Mouse (Mus musculus): ENCODE results near the gene Entpd6.

The Entpd6 gene

DNA sequence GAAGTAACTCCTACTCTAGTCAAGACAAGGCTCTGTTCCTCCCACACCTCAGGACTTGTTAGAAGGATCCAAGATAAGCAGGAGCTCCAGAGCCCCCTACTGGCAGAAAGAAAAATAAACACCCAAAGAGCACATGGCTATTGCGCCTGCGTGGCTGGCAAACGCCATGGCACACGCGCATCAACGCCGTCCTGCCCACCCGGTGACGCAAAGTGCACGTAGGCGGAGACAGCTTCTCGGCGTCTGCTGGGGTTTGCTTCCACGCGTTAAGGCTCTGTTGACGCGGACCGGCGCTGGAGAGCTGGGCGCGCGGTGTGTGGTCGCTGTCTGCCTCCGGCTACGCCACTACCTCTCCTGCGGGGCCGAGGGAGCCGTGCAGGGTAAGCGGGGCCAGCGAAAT is at the start of gene Entpd6:
Gene Entpd6 (plus strand): TSS at position 189 of the 400 bp plus-strand sequence.
- CTCF ChIA-PET = interaction anchor here (0.5 to 3.2 kb wide), 32 partner anchors 9 to 438 kb away, joined by 3 to 34 read pairs (median 4); partner anchors contain the start of genes Nanp (in 1 of the 4), Ninl (in 1 of the 4) and Vsx1 (in 1 of the 4)
- POLR2A ChIA-PET = interaction anchor here (0.6 to 3.4 kb wide), 40 partner anchors 11 to 438 kb away, joined by 3 to 20 read pairs (median 4); partner anchors contain the start of genes Acss1 (in 2 of the 4), Abhd12 (in 1 of the 4), Nanp (in 1 of the 4) and Ninl (in 1 of the 4)

DNA sequence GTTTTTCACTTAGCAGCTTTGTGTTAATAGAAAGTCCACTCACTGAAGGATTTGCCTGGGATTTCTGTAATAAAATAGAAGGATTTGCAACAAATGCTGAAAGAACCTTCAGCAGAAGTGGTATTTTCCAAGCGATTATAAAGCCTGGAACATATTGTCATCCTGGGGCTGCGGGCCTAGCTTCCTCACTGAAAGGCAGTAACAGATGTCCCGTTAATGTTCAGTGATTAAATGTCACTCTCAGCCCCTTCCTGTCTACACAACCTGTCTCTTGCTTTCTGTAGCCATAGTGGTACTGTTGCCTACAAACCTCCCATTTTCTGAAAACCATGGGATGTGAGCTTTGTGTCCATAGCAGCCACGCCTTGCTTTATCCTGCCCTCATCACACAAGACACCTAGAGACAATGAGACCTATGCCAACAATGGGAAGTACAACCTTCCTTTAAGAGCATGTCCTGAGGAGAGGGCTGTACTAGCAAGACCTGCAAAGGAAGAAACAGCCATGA is 36.6 kb upstream of the Entpd6 start:
- POLR2A ChIA-PET = interaction anchor here in 2 of 4 experiments (1.0 to 1.1 kb wide), 2 partner anchors 23 to 52 kb away, joined by 3 read pairs; no protein-coding TSS in a partner anchor
- CTCF ChIA-PET = interaction anchor here in 1 of 4 experiments (1.0 kb wide), 1 partner anchor 37 kb away, joined by 3 read pairs; no protein-coding TSS in a partner anchor

DNA sequence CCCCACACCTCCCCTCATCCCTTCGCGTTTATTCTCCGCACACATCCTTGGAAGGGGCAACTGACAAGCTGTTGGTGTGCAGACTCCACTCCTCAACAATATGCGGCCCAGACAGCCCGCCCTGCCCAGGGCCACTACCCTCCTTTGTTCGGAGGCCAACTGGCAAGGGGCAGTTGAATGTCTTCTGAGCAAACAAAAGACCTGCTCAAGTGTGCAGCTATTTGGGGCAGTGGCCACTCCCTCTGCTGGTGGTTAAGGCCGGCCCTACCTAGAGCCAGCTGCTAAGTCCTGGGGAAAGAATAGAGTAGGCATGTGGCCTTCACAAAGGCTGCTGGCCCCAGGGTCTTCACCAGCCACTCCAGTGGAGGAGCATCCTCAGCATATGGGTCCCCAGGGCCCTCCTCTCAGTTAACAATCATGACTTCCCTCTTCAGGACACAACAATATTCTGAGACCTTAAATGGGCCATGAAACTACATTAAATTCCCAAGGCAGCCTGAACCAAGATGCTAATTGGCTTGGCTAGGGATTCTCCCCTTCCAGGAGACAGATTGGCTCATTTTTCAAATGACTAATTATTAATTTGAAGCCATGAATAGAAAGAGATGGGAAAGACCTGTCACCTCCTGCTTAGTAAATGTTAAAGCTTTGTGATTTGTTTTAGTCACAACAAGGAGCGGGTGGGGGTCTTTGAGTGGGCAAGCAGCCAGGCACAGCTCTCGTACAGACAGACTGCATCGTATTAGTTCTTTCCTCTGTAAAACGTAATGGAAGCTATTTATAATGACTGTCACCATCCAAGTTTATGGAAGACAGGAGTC is 12.9 kb upstream of the Entpd6 start:
- CTCF ChIA-PET = interaction anchor here (0.7 to 3.8 kb wide), 8 partner anchors 12 to 1393 kb away, joined by 3 to 22 read pairs (median 4); partner anchors contain the start of gene Entpd6 (in 2 of the 4)
- POLR2A ChIA-PET = interaction anchor here in 3 of 4 experiments (0.6 to 3.0 kb wide), 26 partner anchors 8 to 173 kb away, joined by 3 to 18 read pairs (median 4); partner anchors contain the start of genes Entpd6 (in 2 of the 3), Abhd12 (in 1 of the 3) and Apmap (in 1 of the 3)

- ChIA-PET POLR2A (interaction anchor here in 3 of 4 experiments (0.7 to 3.0 kb wide), 8 partner anchors 10 to 557 kb away, joined by 3 to 18 read pairs (median 4); partner anchors contain the start of genes Entpd6 (in 2 of the 3), Abhd12 (in 1 of the 3), Acss1 (in 1 of the 3) and Gm14139 (in 1 of the 3)), CTCF (interaction anchor here in 1 of 4 experiments (3.8 kb wide), 1 partner anchor 10 kb away, joined by 22 read pairs; the partner anchor contains the start of gene Entpd6)
Observed at GRCm38 (mm10) chr2:150737881-150738280, 11.0 kb upstream of the Entpd6 start.

DNA sequence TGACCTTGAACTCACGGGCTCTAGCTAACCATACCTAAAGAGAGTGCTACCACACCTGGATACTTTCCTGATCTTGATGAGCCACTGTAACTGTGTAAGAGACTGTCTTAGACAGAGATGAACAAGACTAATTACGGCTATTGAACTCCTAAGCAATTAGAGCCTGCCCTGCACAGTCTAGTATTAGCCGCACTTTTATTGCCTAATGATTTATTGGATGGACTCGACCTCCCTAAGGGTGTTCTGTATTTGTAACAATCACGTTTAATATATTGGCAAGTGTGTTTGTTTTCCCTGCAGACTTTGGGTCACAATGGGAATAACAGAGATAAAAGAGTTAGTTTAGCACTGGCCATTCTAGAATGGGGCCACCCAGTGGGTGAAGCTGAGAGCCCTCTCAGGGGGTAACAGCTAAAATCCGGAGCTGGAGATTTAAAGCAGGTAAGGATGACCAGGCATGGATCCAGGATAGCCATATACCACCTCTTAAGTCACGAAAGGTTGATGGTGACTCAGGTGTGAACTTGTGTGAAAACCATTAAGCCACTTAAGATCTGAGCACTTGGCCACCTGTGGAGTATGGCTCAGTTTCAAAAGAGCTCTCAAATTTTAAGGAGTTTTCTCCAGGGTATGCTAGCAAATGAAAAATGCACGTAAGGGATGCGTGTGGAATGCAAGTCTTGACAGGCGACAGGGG is 8.5 kb upstream of the Entpd6 start:
- CTCF ChIA-PET = interaction anchor here in 2 of 4 experiments (1.5 to 1.8 kb wide), 3 partner anchors 9 to 62 kb away, joined by 4 to 5 read pairs (median 5); partner anchors contain the start of gene Entpd6 (in 1 of the 2)
- POLR2A ChIA-PET = interaction anchor here in 2 of 4 experiments (0.6 to 1.4 kb wide), 2 partner anchors 40 to 291 kb away, joined by 4 to 9 read pairs; no protein-coding TSS in a partner anchor

DNA sequence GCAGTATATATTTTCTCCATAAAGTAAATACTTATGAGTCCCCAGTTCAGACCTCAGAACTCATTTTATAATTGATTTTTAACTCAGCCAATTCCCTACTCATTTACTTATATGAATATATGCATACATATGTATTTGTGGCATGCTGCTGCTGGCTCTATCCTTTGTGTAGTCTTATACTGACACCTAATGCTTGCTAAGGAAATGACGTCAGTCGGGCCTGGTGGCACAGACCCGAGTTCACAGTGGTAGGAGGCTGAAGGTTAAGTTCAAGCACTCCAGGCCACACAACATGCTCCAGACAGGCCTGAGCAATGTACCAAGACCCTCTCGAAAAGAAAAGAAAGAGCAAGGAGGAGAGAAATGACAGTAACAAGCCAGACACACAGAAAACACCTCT is 7.4 kb upstream of the Entpd6 start:
- ChIA-PET CTCF (interaction anchor here in 3 of 4 experiments (0.6 to 1.8 kb wide), 3 partner anchors 20 to 63 kb away, joined by 4 to 6 read pairs (median 4); no protein-coding TSS in a partner anchor), POLR2A (interaction anchor here in 1 of 4 experiments (1.4 kb wide), 1 partner anchor 39 kb away, joined by 4 read pairs; no protein-coding TSS in a partner anchor)

DNA sequence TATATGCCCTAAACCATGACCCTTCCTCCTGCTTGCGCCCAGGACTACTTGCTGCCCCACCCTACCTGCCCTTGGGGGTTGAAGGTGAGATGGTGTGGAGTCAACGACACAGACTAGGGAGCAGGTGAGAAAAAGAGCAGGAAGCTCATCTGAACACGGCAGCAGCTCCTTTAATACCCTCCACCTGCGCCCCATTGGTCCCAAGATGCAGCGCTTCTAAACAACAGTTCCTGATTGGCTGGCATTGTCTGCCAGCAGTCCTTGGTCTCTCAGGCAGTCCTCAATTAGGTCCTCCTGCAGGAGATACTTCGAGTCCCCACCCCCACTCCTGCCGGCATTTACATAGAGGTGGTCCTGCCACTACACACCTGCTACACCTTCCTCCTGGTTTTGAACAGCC is 3.8 kb upstream of the Entpd6 start:
- POLR2A ChIA-PET = interaction anchor here in 1 of 4 experiments (1.0 to 1.3 kb wide), 2 partner anchors 9 to 136 kb away, joined by 3 to 5 read pairs; partner anchors contain the start of gene Apmap
- CTCF ChIA-PET = interaction anchor here in 1 of 4 experiments (1.9 kb wide), 1 partner anchor 66 kb away, joined by 10 read pairs; no protein-coding TSS in a partner anchor

DNA sequence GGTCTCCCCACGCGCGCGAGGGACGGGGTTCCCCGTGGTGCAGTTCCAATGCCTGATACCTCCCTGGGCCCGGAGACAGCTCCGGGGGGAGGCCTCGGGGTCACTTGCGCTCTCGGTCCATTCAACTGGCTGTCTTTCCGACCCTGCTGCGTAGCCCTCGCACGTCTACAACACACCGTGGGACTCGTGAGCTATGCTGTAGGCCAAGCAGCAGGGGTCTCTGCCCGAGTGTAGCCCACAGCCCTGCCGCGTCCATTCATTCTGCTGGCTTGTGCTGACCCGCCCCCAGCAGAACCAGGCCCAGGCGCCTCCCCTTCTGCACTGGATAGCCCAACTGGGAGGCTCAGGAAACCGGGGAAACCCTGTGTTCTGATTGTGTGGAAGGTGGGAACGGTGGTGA is 441 bp downstream of the Entpd6 start:
- ChIA-PET CTCF (interaction anchor here (0.5 to 3.2 kb wide), 31 partner anchors 9 to 438 kb away, joined by 3 to 34 read pairs (median 4); partner anchors contain the start of genes Nanp (in 1 of the 4), Ninl (in 1 of the 4) and Vsx1 (in 1 of the 4)), POLR2A (interaction anchor here (0.6 to 3.4 kb wide), 40 partner anchors 10 to 438 kb away, joined by 3 to 20 read pairs (median 4); partner anchors contain the start of genes Acss1 (in 2 of the 4), Abhd12 (in 1 of the 4), Nanp (in 1 of the 4) and Ninl (in 1 of the 4))

GRCm38 (mm10) chr2:150750129-150750979 is 1.5 kb downstream of the Entpd6 start:
- ChIA-PET CTCF (interaction anchor here (0.6 to 3.2 kb wide), 11 partner anchors 10 to 1094 kb away, joined by 3 to 34 read pairs (median 5); partner anchors contain the start of genes Apmap (in 1 of the 4), Nanp (in 1 of the 4) and Ninl (in 1 of the 4)), POLR2A (interaction anchor here in 3 of 4 experiments (0.6 to 3.4 kb wide), 13 partner anchors 9 to 259 kb away, joined by 3 to 18 read pairs (median 7); partner anchors contain the start of gene Acss1 (in 2 of the 3))

DNA sequence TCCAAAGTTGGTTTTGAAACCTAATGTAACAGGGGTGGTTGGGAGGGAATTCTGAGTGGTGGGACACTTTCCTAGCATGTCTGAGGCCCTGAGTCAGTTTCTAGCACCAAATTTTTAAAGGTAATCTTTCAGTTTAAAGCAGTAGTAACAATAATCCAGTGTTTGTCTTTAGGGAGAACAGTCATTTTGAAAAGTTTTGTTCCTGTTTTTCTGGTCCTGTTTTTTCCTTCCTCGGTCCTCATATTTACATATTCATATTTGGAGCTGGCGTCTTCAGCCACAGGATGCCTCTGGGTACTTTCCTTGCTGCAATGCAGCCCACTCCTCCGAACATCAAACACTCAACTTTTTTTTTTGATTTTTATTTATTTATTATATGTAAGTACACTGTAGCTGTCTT is 6.2 kb downstream of the Entpd6 start:
- ChIA-PET POLR2A (no interaction called here), CTCF (no interaction called here)

GRCm38 (mm10) chr2:150761476-150761875 is 12.6 kb downstream of the Entpd6 start:
- POLR2A ChIA-PET = interaction anchor here in 3 of 4 experiments (0.5 to 3.6 kb wide), 14 partner anchors 9 to 473 kb away, joined by 3 to 18 read pairs (median 4); partner anchors contain the start of genes Entpd6 (in 2 of the 3), Abhd12 (in 1 of the 3), Acss1 (in 1 of the 3) and Pygb (in 1 of the 3)
- CTCF ChIA-PET = interaction anchor here (0.6 to 3.9 kb wide), 26 partner anchors 9 to 278 kb away, joined by 3 to 34 read pairs (median 4); partner anchors contain the start of genes Entpd6 (in 4 of the 4), Abhd12 (in 1 of the 4), Apmap (in 1 of the 4) and Gins1 (in 1 of the 4)

DNA sequence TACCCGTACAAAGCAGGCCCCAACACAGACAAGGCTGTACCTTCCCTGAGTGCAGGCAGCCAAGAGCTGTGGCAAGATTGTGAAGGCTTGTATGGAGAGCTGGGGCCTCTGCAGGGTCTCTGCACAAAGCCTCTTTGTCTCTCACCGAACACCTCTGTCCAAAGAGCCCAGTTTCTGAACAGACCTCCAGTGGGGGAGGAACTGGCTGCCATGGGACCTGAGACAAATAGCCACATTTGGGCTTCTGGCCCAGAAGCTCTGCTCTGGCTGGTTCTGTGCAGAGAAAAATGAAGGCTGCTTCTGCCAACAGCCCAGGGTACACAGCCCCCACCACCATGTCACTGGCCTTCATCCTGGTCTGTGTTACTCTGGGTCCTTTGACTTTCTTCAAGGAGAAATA is 16.8 kb downstream of the Entpd6 start:
- POLR2A ChIA-PET = interaction anchor here in 1 of 4 experiments (0.6 kb wide), 1 partner anchor 778 kb away, joined by 4 read pairs; no protein-coding TSS in a partner anchor
- CTCF ChIA-PET = no interaction called here

GRCm38 (mm10) chr2:150766083-150766862 is 17.4 kb downstream of the Entpd6 start:
- ChIA-PET CTCF (no interaction called here), POLR2A (interaction anchor here in 2 of 4 experiments (0.7 to 1.3 kb wide), 2 partner anchors 11 to 138 kb away, joined by 3 to 4 read pairs; partner anchors contain the start of gene Abhd12 (in 1 of the 2))

- ChIA-PET CTCF (no interaction called here), POLR2A (no interaction called here)
Observed at GRCm38 (mm10) chr2:150768678-150769077, 19.8 kb downstream of the Entpd6 start.

GRCm38 (mm10) chr2:150770747-150771146 is 21.9 kb downstream of the Entpd6 start:
- CTCF ChIA-PET = no interaction called here
- POLR2A ChIA-PET = interaction anchor here in 2 of 4 experiments (1.2 to 1.5 kb wide), 3 partner anchors 10 to 22 kb away, joined by 3 read pairs; partner anchors contain the start of gene Entpd6 (in 1 of the 2)
